Mouse (Mus musculus) thymus, postnatal 25 days (tissue): ENCODE data around the gene Nfia.

Experiments
- DNase-seq: peaks from one replicate; pipeline ENCODE4 v3.0.0; 2022

Gene Nfia

DNA sequence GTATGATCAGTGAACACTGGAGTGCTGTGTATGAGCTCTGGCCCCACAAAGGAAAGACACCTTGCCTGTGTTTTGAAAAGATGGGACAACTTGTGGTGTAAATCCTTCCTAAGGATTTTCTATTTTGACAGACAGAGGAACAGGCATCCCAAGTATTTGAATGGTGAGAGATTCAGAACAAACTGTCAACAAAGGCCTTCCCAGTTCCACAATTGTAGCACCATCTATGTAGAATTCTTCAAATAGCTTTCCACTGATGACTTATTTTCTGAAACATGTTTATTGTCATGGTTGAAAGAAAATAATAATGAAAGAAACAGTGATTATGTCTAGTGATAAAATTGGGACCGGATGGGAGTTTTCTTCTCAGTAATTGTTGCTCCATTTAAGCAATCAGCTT is 45.2 kb downstream of the Nfia start:
- DNase-seq, result no peak

DNA sequence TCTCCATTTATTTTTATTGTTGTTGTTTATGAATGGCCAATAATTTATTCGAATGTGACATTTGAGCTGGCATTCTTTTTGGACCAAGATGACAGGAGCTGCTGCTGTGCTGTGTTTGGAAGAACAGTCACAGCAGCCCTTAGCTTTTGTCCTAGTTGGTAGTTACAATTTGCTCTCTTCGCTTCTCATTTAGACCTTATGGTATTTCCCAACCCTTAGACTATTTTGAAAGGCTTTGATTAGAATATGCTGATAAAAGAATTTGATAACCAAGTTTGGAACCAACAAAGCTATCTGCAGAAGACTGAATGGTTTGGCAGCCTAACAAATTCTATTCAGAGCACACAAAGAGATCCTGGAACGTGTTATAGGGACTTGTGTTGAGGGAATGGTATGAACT is 46.0 kb downstream of the Nfia start:
- no peak for DNase-seq

DNA sequence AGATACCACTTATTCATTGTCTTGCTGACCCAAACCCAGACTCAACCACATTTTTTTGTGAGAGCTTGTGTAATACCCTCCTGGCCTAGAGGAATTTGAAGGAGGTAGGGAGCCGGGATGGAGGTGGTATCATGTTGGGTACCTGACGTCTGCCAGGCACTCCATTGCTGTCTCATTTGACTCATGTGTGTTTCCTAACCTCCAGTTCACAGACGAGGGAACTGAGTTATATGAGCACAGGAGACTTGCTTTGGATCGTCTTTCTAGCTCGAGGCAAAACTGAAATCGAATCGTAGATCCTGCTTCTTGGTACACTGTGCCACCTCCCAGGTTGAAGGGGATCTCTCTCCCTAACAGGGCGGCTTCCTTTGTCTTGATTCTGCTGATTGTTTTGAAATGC is 46.6 kb downstream of the Nfia start:
- no peak for DNase-seq

DNA sequence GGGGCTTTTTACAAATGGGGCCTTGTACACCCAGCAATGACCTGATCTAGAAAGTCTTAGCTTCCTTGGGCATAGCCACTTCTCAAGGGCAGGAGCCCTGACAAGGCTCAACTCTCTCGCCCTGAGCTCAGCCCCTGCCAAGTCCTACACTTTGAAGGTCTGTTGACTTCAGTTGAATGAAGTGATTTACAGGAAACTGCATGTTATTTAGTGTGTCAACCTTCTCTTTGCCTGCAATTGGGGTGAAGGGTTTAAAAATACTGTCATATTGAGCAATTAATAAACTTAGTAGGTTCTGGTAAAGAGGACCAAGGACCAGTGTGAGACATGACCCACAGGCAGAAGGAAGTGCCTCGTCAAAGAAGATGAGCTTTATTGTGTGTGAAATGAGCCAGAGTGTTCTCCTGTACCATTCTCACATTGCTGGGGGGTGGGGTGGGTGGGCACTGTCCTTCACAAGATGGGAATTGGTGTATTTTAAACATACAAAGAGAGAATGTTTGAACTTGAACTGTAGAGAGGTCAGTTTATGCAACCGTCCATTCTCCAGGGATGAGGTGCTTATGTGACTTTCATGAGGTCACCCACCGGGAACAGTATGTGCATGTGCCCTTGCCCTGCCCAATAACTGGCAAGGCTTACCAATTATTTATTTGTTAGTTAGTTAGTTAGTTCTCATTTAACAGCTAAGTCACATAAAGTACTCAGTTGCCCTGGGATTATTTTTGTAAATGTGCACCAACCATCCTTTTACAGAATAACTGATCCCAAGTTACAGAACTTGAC is 48.1 kb downstream of the Nfia start:
- DNase-seq, result no peak

DNA sequence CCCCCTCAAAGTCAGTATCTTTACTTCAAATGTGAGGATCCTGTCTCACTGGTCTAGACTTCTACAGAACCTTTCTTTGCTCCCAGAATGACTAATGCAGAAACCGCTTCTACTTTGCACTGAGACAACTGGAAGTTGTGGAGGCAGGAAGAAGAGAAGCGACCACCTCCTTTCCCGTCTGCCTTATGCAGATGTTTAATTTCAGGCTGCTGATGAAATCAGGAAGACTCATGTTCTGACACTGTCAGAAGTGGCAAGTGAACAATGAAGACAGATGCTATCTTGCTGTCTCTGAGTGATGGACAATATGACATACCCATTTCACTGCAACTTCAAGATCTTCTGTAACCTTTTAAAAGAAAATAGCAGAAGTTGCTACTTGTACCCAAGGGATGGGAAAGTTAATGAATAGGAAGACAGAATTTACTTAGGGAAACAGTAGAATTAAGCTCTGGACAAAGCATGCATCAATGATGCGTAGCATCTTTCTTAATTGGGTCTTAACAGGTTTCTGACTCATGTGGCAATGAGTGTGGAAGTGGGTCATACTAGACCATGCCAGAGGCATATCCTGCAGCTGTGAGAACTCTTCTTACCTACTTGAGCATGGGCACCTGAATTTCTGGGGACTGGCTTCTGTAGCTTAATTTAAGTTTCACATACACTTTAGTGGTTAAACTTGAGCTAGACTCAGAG is 49.2 kb downstream of the Nfia start:
- DNase-seq, result no peak

DNA sequence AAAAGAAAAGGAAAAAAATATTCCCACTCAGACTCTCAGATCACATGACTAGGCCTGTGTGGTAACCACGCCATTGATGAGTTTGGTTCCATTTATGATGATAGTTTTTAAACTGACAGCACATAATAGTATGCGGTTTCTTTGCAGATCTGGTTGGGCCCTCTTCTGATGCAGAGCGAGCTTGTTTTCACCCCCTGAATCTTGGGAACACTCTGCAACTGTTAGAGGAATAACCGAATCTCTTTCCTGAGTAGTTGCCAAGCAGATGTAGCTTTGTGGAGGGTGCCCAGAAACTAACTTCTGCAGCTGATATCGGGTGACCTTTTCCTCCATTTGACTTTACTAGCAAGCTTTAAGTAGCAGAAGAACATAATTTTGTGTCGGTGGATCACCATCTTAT is 51.0 kb downstream of the Nfia start:
- DNase-seq, result no peak

DNA sequence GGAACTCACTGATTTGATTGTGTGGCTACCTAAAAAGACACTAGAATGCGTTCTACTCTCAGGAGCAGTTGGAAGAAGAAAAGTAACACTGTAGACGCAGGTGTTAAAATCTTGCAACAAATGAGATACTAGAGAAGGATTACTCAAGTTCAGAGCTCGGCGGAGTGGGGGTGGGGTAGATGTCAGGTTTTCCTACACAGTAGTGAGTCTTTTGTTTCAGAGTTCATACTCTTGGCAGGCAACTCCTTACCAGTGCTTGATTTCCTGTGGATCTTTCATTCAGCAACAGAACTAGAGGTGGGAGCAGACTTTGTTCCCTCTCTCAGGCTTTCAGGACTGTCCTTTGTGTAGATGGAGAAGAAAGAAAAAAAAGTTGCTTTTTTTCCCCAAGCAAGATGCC is 51.9 kb downstream of the Nfia start:
- no peak for DNase-seq

DNA sequence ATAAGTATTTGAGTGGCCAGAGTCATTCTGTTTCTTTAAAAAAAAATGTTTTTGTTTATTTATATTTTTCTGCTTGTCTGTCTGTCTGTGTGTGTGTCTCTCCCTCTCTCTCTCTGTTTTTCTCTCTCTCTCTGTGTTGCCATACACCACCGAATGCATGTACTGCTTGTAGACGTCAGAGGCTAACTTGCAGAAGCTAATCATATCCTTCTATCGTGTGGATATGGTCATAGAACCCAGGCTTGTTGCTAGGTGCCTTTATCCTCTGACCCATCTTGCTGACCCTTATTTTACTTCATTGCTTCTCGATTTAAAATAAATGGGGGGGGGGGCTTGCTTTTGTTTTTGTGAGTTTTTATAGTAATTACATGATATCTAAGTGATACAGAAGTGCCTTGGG is 52.9 kb downstream of the Nfia start:
- no peak for DNase-seq

DNA sequence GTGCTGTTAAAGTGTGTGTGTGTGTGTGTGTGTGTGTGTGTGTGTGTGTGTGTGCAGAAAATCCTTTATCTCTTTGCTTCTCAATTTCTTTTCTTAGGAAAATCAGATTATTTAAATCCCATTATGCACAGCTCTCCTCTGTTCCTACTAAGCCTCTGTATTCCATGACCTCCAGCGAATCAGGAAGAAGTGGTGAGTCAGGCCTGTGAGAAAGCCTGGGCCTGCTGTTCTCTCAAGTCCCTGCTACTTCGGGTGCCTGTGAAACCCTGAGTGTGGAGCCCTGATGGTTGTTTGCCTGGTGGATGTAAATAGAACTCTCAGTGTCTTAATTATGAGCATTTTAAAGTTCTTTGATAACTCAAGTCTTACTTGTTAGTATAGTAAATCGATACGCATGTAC is 53.3 kb downstream of the Nfia start:
- DNase-seq, result no peak

DNA sequence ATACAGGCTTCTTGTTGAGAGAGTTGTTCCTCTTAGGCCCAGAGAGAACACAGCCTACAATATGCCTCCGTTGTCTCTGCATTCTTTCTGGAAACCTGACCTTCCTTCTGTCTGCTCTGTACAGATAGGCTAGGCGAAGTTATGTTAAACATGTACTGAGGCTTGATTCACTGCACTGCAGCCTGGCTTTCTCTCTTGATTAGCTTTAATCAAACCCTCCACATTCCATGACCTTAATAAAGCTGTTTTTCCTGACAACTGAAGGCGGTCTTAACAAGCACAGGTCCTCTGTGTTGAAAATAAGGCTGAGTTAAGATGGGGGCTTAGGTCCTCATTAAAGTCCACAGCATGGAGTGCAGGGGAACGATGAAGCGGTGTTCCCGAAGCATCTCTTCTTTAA is 54.6 kb downstream of the Nfia start:
- no peak for DNase-seq

DNA sequence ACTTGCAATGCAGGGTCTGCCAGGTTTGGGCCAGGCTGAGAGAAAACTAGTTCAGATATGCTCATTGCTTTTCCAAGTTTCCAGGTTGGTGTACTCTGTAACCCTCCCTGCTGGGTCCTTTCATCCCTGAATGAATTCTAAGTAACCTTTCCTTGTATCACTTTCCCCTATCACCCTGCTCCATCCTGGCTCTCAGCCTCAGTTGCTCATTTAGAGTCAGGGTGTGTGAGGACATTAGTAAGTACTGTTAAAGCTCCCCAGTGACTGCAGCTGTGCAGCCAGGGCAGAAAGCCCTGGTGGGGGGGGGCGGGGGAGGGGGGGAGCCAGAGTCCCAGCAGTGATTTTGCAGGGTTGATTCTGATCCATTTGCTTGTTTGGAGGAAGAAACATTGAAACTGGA is 56.0 kb downstream of the Nfia start:
- DNase-seq, result no peak

DNA sequence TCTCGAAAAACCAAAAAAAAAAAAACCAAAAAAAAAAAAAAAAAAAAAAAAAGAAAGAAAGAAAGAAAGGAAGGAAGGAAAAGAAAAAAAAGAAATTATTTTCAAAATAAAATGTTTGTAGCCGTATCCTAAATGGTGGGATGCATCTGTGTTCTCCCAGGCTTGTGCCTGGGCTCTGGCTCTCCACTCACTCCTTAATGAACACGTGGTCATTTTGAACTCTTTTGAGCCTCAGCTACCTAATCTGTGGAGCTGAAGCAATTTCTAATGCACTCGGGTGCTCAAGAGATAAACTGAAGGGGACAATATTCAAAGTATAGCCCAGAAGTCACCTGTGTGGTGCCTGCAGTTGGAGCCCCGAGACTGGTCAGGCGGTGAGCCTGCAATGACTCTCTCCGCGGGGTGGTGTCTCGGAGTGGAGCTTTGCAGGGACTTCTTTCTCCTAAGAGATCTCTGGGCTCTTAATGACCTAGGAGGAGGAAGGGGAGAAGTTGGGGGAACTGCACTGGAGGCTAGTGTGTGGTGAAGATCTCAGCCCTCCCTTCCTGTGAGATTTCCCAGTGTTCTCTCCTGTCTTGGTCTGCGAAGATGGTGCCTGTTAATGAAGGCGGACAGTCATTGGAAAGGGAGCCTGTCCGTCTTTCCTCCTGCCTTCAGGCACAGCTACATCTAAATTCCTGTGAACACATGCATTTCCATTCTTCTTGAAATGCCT is 57.0 kb downstream of the Nfia start:
- DNase-seq, result no peak

DNA sequence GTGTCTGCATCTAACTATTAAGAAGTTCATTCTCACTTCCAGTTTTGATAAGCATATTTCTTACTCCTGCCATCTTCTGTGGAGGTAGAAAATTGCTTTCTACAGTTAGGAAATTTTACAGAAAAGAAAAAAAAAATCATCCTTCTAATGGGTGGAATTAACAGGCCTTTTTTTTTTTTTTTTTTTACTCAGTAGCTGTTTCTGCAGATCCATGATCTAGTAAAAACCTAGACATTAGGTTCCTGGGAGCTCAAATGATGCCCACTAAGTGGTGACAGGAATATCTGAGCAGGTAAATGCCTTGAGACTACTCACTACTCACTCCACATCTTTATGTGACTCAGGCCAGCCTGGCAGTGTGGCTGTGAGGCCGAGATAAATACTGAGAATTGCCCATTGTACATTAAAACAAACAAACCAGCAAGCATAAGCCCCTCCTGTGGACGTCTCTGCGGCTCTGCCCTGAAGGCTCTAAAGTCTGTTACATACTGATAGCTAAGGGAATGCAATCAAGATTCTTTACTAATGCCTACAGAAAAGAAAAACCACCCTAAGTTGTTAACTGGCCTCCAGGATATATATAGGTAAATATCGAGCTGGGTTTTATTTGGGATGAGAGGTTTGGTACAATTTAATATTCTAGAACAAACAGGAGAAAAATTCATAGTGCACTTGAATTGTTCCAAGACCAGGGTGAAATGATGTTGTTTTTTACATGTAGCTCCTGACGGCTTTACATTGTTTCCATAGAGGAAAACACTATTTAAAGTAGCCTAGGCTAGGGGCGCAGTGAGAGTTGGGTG is 57.7 kb downstream of the Nfia start:
- no peak for DNase-seq

DNA sequence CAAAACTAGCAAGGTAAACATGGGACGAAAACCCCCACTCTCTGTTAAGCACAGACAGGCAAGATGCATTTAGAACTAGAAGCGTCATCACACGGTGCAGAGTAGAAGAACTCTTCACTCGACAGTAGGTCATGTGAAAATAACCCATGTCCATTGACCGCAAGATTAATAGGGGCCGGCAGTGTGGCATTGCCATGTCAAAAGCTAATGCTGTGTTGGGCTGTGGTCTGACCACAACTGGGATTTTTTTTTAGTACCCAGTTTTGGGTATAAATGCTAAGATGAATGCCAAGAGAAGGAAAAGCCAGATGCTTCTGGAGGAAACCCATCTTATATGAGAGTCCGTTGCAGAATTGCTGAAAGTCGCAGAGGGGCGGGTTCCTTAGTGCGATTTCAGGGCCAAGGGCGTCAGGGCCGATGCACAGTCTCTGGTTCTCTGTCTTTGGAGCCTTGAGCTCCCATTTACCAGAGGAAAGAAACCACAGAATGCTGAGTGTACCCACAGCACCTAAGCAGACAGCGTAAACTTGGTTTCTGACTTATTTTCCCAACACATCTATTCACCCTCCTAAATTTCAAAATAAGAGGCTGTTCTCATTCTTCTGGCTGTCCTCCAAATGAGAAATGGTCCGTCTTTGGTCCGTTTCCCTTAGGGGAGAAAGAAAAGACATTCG is 58.5 kb downstream of the Nfia start:
- DNase-seq, result no peak

DNA sequence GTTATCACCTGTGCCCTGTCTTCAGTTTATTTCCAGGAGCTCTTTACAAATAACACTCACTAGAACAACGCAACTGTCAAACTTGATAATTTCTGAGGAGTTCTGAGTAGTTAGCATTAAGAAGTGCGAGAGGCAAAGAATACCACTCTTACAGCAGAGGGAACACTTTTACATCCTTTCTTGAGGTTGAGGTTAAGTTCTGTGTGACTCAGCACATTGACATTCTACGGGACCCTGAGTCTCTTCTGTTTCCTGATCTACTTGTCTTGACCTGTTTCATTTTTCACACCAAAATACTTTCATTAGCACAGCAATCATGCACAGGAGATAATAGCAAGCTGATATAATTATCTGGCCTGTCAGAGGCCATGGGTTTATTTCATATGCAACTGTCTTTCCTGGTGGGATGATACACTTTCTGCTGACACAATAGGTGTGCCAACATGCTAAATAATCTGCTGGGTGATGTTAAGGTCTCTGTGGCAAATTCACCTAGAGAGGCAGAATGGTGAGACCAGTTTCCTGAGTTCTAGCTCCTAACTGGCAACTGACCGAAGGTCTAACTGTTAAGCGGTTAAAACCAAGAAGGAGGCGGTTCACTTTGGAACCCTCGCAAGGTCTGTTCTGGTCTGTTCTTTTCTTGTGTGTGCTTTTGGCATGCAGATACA is 59.2 kb downstream of the Nfia start:
- DNase-seq, result no peak

DNA sequence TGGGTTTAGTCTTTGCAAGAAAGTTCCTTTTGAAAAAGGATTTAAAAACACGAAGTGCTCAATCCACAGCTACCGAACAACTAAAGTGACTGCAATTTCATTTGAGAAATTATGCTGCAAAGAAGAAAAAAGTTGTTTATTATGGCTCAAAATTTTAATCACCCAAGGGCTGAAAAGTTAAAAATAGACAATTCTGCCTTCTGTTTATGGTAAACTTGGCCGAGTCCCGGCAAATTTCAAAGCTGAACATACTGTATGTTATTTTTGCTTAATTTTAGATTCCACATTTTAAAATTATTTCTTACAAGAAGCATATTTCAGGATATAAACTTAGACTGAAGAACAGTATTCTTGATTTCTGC is 59.7 kb downstream of the Nfia start:
- DNase-seq, result no peak

DNA sequence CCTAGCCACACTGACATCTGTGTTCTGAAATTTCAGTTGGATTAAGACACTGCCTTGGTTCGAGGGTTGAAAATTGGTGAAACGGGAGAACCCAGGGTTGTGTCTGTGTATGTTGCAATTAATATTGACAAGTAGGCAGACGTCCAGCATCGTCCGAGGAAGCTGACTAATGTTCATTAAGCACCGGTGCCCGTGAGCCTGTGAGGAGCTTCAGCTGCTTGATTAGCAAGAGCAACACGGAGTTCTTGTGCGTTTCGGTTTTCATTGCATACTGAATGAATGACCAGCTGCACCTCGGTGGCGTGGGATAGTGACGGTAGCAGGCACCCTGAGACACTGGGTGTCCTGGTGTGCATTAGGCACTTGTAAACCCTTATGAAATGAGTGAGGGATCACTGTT is 64.3 kb downstream of the Nfia start:
- no peak for DNase-seq

DNA sequence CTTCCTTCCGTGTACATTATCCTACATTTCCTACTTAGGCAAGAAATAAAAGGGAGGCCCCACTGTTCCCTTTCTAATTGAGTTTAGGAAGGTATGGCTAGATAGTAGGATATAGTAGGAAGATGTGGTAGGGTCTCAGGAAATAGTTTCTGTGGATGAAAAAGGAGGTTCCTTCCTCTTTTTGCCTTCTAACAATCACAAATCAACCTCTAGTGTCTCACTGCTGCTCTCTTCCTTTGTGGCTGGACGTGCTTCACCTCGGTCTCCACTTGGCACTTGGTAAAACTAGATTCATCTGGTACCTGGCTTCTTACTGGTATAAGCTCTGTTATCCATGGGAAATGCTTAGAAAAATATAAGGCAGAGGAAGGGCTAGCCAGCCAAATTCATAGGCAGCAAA is 65.2 kb downstream of the Nfia start:
- no peak for DNase-seq

DNA sequence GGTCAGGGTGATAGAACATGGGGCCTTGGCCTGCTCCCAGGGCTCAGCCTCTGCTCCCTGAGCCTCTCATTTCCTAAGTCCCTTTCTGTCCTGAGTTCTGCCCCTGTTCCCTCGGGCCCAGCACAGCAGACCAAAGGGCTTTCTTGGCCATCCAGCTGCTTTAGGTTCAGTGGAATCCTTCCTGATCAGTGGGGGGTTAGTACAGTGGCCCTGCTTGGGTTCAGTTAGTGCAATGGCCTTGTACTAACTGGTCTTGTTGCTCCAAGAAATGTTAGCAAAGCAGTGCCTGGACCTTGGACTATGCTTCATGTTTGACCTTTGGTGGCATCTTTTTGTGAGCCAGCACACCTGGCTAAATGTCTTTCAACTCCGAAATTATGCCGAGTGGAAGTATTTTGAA is 66.1 kb downstream of the Nfia start:
- DNase-seq, result no peak

DNA sequence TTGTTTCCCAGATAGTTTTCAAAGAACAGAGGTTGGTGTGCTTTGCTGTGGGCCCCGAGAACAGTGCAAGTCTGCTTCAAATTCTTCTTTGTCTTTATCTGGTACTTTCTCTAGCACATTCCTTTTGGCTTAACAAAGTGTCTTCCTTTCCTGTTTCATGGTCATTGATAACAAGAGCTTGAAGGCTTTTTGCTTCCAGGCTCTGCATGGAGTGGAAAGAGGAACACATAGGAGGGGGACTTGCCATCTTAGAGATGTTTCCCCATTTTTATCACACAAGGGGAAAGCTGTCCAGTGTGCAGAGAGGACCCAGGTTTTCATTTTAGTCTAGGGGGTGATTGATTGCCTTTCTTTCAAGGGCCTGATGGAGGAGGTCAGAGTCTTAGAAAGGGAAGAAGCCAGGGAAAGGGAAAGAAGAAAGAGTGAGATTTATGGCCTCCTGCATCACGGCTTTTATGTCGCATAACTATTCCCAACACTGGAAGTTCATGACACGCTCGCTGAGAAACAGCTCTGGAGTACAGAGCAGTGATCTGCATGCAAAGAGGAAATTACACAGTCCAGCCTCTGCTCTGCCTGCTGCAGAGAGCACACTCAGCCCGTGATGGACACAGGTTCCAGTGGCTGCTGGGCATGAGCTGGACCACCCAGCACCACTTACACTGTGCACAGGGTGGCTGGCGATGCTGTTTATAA is 67.0 kb downstream of the Nfia start:
- DNase-seq, result no peak

DNA sequence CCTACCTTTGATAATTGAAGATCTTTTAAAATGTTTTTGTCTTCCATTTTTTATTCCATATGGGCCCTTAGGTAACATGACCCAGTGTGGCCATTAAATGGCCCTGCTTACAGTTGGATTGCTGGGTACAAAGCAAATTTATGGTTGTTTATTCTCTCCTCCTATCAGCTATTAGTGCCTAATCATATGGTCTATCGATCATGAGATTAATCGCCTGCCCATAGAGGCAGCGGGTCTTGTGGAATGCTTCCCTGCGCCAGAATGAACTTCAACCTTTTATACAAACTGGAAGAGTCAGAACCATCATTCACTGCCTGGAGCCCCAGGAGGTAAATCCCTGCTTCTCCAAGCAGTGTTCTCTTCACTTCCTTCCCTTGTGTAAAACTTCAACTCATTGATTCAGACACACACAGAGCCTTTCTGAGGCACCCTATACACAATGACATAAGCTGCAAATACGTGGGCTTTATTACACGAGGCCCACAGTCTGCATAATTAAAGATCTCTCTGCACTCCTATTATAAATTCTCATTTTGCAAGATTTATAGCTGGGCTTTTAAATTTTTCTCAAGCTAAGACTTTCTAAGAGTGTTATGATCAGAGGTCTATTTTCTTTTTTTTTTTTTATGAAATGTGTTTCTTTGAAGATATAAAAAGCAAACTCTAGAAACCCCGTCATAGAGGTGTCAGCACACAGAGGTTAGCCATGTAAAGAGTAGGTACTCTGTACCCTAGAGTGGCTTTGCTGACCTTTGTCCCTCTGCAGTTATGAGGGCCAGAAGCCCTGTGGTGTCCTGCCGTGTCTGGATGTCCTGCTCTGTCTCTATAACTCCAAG is 67.9 kb downstream of the Nfia start:
- no peak for DNase-seq
